Mouse (Mus musculus) cerebellum, adult 2 months (tissue): ENCODE measurements around the gene Mrpl23.

Experiments used
- CTCF ChIP-seq: fragments of 200-500 bp; IDR thresholded peaks from 2 replicates; pipeline ENCODE4 v1.5.1; 2011; ENCODE audit warnings: low read depth, mild to moderate bottlenecking, control low read depth, low read length, moderate library complexity, borderline replicate concordance; ENCODE audit not compliant: insufficient read depth
- POLR2A ChIP-seq: fragments of 200-500 bp; IDR thresholded peaks from 2 replicates; pipeline ENCODE4 v1.6.1; 2011; ENCODE audit warnings: low read length, control low read depth, borderline replicate concordance; ENCODE audit not compliant: insufficient read depth

DNA sequence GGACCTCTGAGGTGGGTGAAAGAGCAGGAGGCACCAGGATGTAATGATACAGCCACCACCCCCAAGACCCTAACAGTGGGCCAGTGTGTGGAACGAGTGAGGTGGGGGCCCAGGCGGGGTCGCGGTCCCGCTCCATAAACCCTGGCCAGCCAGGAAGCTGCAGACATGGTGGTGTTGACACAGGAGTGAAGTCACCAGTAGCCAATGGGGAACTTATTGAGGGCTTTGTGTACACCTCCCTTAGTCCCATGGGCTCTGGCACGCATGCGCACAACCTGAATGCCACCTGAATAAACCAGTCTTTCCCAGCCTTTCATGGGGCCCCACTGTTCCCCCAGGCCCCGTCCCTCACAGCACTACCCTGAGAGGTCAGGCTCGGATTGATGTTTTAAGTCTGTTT lies 38.1 kb downstream of the Mrpl23 start:
- TF ChIP-seq POLR2A (no peak), CTCF (no peak)
